Mouse (Mus musculus): ENCODE data around the gene Ascl1.

The Ascl1 gene

GRCm38 (mm10) chr10:87493576-87493975, at the start of gene Ascl1:
Gene Ascl1 (minus strand): TSS chr10:87493660.
- peak; percentile 37 for DNase-seq (ENCODE audit: low read depth, low spot score)

DNA sequence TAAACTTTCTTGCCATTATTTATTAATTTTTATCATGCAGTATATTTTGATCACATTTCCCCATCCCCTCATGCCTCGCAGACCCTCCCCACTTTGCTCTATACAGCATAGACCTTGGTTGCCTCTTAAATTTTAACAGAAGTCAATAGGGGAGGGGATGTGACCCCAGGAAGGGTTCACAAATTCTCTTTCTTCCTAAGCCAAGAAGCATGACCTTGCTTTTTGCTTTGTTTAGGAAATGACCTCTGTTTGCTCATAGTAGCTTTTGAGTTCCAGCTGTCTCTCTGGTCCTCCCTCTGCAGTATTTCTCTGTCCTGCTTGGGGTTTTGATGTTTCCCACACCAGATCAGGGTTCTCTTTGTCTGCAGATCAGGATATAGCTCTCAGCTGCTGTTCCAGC, 40.7 kb upstream of the Ascl1 start:
- DNase-seq (ENCODE audit: low read depth, low spot score): peak; percentile 31

DNA sequence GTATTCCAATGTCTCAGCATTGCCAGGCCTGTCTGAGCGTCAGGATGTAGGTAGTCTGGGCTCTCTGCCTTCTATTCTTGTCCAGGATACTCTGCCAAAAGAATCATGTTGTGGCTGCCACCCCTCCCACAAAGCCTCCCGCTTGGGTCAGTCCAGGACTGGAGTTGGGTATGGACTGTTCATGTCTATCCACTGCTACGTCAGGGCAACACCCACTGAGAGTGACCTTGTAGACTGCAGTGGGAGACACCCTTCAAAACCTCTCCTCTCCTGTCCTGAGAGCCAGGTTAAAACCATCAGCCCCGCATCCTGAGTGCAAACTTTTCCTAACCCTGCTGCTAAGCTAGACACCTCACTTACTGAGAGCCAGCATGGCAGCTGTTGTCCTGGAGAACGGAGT, 28.2 kb upstream of the Ascl1 start, which contains the start of gene Pah:
Gene Pah, plus strand, starts transcription at position 150 of the 400 bp plus-strand sequence.
- DNase-seq (ENCODE audit: low read depth, low spot score): no peak

DNA sequence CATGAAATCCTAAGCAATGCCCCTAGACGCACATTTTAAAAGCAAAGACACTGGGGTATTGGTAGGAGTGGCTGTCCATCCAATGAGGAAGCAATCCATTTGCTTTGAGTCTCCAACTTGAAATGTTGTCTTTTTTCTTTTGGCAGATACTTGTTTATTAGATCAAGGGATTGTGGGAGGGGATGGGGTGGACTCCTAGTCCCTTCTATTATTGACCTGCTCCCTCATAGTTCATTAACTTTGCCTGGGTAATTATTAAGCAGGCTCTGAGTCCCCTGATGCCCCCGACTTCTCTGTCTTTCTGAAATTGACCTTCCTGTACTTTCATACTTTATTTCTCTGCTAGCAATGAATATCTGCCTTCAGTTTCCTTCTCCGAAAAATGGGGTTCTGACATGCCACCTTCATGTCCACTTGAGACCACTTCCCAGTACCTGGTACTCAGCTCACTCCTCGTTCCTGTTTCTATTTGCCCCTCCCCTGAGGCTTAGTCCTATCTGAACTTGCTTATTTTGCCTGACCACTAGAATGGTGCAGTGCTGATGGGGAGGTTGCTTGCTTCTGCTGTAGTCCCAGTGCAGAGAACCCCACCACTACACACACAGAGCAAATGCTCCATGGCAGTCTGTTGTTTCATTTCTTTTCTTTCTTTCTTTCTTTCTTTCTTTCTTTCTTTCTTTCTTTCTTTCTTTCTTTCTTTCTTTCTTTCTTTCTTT, 27.1 kb upstream of the Ascl1 start:
- DNase-seq (ENCODE audit: low read depth, low spot score): no peak

DNA sequence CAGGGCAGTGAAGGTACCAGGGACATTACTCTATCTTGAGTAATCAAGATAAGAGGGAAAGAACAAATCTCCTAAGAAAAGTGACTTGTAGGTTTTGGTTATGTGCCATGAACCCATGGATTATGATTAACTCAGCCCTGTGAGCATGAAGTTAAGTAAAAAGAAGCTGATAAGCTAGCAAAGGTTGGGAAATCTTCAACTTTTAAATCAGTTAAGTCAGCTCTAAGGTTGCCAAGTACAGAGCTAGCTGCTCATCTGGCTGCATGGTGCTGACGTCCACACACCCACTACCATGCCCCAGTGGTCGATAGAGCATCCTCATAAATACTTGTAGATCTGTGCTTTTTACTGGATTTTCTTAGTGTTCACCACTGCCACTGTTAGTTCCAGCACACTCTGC, 25.1 kb upstream of the Ascl1 start:
- no peak for DNase-seq (ENCODE audit: low read depth, low spot score)

DNA sequence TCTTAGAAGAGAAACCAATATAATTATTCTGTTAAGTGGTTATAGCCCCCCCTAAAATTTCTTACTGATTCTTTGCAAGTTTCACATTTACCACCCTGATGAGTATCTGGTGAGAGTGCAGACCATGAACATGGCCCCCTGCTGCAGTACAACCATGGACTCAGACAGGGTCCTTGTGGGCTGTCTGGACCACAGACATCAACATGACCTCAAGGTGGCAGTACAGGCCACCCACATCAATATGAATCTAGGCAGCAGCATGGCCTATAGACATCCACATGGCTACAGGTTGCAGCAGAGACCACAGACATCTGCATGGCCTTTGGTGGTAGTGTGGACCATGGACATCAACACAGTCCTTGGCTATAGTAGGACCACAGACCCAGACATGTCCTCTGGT, 19.6 kb upstream of the Ascl1 start:
- no peak for DNase-seq (ENCODE audit: low read depth, low spot score)

- DNase-seq (ENCODE audit: low read depth, low spot score): peak; percentile 61
Observed at GRCm38 (mm10) chr10:87508581-87508980, 15.1 kb upstream of the Ascl1 start.

GRCm38 (mm10) chr10:87503946-87504345, 10.5 kb upstream of the Ascl1 start:
- DNase-seq (ENCODE audit: low read depth, low spot score): peak; percentile 69

DNA sequence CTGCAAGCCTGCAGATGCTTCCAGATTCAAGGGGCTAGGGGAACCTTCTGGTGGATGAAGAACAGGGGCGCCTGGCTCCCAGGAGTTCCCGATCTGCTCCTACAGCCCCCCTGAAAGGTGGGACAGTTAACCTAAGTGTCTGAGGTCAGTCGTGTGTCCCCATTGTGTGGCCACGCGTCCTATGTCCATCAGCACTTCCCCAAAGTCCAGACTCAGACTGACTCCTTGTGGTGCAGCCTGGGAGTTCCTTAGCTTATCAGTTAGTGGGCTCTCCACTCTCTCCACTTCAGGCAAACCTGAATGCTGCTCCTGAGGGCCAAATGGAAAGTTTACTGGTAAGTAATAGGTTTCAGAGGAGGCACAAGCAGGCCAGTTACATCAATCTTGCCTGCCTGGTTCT, 8.8 kb upstream of the Ascl1 start:
- DNase-seq (ENCODE audit: low read depth, low spot score): peak; percentile 22

DNA sequence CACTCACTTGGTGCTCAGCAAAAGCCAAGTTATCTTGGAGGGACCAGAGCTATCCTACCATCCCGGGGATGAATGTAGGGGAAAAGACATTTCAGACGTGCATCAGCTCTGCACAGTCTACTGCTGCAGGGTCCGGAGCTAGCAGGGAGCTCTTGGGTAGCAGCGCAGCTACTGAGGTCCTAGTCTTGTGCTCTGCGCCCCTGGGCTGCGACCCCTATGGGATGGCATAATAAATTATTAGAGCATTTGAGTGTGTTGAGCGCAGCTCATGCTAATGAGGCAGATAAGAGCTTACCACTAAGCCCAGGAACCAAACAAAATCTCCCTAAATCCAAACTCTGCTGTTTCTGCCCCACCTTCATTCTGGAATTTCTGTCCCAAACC, 8.2 kb upstream of the Ascl1 start:
- DNase-seq (ENCODE audit: low read depth, low spot score): no peak

DNA sequence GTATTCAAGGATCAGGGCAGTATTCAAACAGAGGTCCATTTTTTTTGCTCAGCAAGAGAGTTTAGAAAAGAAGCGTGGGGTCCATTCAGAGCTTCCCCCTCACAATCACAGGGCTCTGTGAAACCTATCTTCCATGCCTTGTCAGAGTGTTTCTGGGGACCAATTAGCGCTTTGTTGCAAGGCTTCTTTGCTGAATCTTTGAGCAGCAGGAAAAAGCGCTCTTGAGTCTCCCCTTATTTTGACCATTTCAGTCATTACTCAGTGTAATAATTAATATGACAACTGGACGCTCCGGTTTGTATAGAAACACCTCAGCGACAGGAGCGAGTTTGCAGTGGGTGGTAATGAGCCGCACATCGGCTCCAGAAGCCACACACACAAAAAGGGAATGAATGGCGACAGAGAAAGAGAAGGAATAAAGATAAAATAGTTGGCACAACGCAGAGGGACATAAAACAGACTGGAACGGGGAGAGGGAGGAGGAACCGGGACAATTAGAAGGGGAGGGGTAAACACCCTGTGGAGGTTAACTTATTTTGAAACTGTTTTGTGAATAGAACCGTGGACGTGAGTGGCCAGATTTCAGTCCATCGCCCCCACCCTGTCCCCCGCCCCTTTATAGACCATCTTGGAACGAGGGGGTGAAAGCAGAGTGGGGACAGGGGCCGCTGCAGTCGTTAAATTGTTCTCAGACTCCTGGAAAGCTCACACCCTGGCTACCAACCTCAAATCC, 7.6 kb upstream of the Ascl1 start:
- no peak for DNase-seq (ENCODE audit: low read depth, low spot score)

DNA sequence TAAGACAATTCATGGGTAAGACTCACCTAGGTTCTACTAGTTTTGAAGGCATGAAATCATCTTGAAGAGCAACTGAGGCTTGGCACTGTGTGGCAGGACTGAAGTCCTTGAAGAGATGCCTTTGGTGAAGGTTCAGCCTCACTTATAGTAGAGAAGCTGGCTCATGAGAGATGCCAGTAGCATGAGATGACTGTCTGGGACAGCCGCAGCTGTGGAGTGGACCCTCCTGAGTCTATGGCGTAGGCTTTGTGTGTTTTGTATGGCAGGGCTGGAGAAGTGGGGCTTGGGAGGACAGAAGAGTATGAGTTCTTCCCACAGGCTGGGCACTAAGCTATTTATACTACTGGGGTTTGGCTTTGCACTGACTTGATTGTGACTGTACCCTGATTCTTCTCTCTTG, 3.6 kb upstream of the Ascl1 start:
- DNase-seq (ENCODE audit: low read depth, low spot score): no peak

- peak; percentile 61 for DNase-seq (ENCODE audit: low read depth, low spot score)
Observed at GRCm38 (mm10) chr10:87494596-87494995, 1.1 kb upstream of the Ascl1 start.

GRCm38 (mm10) chr10:87494176-87494575, 716 bp upstream of the Ascl1 start:
- no peak for DNase-seq (ENCODE audit: low read depth, low spot score)

DNA sequence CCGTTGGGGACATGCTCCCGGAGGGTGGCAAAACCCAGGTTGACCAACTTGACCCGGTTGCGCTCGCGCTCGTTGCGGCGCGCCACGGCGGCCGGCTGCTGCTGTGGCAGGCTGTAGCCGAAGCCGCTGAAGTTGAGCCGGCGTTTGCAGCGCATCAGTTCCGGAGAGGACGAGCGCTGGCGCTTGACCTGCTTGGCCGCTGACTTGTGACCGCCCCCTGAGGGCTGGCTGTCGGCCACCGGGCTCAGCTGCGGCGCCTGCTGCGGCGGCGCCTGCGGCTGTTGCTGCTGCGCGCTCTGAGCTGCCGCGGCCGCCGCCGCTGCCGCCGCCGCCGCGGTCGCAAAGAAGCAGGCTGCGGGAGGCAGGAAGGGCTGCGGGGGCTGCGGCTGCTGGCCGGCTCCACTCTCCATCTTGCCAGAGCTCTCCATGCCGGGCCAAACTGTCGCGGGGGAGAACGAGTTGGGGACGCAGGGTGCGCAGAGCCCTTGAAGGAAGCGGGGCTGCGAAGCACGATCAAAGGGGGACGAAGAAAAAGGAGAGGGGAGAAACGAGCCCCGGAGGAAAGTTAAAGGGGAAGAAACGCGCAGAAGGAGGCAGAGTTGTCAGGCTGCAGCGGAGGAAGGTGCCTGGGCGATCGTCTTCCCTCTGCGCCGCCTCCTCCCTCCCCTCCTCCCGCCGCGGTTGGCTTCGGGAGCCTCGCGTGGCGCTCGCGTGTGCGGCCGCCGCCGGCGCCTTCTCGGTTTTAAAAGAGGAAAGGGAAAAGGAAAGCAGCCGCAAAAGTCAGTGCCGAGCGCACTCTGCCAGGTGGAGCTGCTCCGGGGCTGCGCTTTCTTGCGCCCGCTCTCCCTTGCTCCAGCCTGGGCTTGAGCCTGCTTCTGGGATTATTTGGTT, 554 bp downstream of the Ascl1 start:
- DNase-seq (ENCODE audit: low read depth, low spot score): peak; percentile 73

GRCm38 (mm10) chr10:87492332-87492660, 1.2 kb downstream of the Ascl1 start:
- no peak for DNase-seq (ENCODE audit: low read depth, low spot score)

DNA sequence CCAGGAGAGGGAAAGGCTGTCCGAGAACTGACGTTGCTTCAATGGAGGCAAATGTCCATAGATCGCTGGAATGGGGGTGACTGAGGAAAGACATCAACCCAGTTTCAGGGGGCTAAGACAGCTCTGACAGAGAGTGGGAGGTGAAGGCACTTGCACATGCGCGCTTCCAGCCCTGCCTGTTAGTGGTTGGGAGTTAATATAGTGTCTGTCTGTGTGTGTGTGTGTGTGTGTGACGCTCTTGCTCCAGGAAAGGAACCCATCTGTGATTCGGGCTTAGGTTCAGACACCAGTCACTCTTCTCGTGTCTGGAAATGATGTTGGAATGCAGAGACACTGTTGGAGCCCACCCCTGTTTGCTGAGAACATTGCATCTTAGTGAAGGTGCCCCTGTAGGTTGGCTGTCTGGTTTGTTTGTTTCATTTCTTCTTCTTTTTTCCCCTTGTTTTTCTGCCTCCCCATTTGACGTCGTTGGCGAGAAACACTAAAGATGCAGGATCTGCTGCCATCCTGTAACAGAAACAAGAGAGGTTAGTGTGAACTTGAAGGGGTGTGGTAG, 1.9 kb downstream of the Ascl1 start:
- peak; percentile 42 for DNase-seq (ENCODE audit: low read depth, low spot score)

- no peak for DNase-seq (ENCODE audit: low read depth, low spot score)
Observed at GRCm38 (mm10) chr10:87490328-87490727, 3.1 kb downstream of the Ascl1 start.

GRCm38 (mm10) chr10:87489246-87490009, 4.0 kb downstream of the Ascl1 start:
- peak; percentile 74 for DNase-seq (ENCODE audit: low read depth, low spot score)

- peak; percentile 75 for DNase-seq (ENCODE audit: low read depth, low spot score)
Observed at GRCm38 (mm10) chr10:87488429-87489145, 4.9 kb downstream of the Ascl1 start.
